Mouse (Mus musculus) ES-Bruce4 (cell line): ENCODE results near the gene Ttc21b. TPM values are rescaled to one million over a fixed set of nuclear protein-coding genes. Genes with fewer than 3 reads are reported as not detected.

ENCODE experiments used
- H3K27ac ChIP-seq: 2 replicates; pipeline ENCODE4 v1.5.1; 2012; ENCODE audit warnings: low read length, inconsistent platforms; ENCODE audit not compliant: insufficient read depth
- H3K27me3 ChIP-seq: 2 replicates; pipeline ENCODE4 v1.6.1; 2012; ENCODE audit warnings: mild to moderate bottlenecking, low read length, inconsistent platforms; ENCODE audit not compliant: control insufficient read depth, poor library complexity, insufficient read depth, severe bottlenecking
- H3K36me3 ChIP-seq: 2 replicates; pipeline ENCODE4 v1.6.1; 2012; ENCODE audit warnings: inconsistent platforms, mild to moderate bottlenecking, low read length, moderate library complexity; ENCODE audit not compliant: control insufficient read depth, poor library complexity, insufficient read depth, severe bottlenecking
- H3K4me1 ChIP-seq: one replicate; pipeline ENCODE4 v1.8.1; 2011; ENCODE audit warnings: low read length; ENCODE audit not compliant: control insufficient read depth, insufficient read depth
- H3K4me3 ChIP-seq: 2 replicates; pipeline ENCODE4 v1.5.1; 2011; ENCODE audit warnings: low read depth, mild to moderate bottlenecking, low read length
- H3K9ac ChIP-seq: 2 replicates; pipeline ENCODE4 v1.6.1; 2012; ENCODE audit warnings: low read depth, mild to moderate bottlenecking, inconsistent platforms; ENCODE audit not compliant: poor library complexity, severe bottlenecking
- H3K9me3 ChIP-seq: replicated peaks from 2 replicates; pipeline ENCODE4 v1.6.1; 2012; ENCODE audit warnings: mild to moderate bottlenecking, low read length, inconsistent platforms; ENCODE audit not compliant: control insufficient read depth, poor library complexity, insufficient read depth, severe bottlenecking
- CTCF ChIP-seq: IDR thresholded peaks from one replicate; pipeline ENCODE4 v1.8.1; 2011; ENCODE audit warnings: low read depth, low read length
- EP300 ChIP-seq: IDR thresholded peaks from 2 replicates; pipeline ENCODE4 v1.6.1; 2011; ENCODE audit warnings: low read depth, low read length; ENCODE audit not compliant: insufficient read depth
- POLR2A ChIP-seq: IDR thresholded peaks from one replicate; pipeline ENCODE4 v1.8.1; 2011; ENCODE audit warnings: low read length; ENCODE audit not compliant: insufficient read depth
- polyA plus RNA-seq: library from polyadenylated mRNA; stranded (reverse); fragments of >200 nt; gene quantifications from 2 replicates; pipeline ENCODE4 v1.2.4, GENCODE M21; 2011; ENCODE audit warnings: low read depth; ENCODE audit not compliant: missing spikeins, insufficient read depth, insufficient read length

The Ttc21b gene
- polyA plus RNA-seq, 1 experiment = 22.4 TPM

DNA sequence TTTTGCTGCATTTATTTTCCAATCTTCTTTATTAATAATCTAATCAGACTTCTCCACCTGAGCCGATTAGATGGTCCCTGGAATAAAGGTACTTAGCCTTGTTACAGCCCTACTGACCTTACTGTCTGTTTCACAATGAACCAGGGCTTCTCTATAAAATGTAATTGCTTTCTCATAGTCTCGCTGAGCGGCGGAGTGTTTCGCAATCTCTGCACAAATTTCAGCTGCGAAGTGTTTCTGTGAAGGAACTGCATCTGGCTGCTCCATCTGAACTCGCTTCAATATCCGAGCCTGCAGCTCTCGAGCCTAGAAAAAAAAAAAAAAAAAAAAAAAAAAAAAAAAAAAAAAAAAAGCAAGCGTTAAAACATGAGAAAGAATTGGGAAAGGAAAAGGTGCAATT lies 46.5 kb downstream of the Ttc21b start:
- H3K9me3 ChIP-seq = no peaks in the 10 kb centered on the region
- H3K36me3 ChIP-seq = no peaks in the 10 kb centered on the region
- TF ChIP-seq POLR2A (no peak), CTCF (no peak), EP300 (no peak)
- H3K27ac ChIP-seq = no peak overlapping the region
- no peaks in the 10 kb centered on the region for H3K4me1 ChIP-seq
- H3K9ac ChIP-seq = no peak overlapping the region
- no peak overlapping the region for H3K4me3 ChIP-seq
- no peaks in the 10 kb centered on the region for H3K27me3 ChIP-seq

DNA sequence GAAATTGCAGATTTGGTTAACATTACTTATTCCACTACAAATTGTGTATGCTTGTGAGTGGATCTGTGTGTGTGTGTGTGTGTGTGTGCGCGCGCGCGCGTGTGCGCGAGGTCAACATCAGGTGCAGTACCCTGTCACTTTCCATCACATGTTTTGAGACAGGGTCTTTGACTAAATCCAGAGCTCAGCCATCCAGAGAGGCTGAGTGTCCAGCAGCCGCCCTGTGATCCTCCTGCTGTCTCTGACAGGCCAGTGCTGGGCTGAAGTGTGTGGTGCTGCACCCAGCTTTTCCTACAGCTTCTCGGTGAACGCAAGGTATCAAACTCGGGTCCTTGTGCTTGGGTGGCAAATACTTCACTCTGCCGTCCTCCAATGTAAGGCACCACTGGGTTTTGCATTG lies 47.1 kb downstream of the Ttc21b start:
- Histone ChIP-seq H3K9ac (no peak overlapping the region), H3K36me3 (no peaks in the 10 kb centered on the region), H3K27ac (no peak overlapping the region), H3K9me3 (no peaks in the 10 kb centered on the region), H3K27me3 (no peaks in the 10 kb centered on the region), H3K4me1 (no peaks in the 10 kb centered on the region), H3K4me3 (no peak overlapping the region)
- TF ChIP-seq POLR2A = no peak
- no peak for TF ChIP-seq CTCF
- TF ChIP-seq EP300 = no peak

DNA sequence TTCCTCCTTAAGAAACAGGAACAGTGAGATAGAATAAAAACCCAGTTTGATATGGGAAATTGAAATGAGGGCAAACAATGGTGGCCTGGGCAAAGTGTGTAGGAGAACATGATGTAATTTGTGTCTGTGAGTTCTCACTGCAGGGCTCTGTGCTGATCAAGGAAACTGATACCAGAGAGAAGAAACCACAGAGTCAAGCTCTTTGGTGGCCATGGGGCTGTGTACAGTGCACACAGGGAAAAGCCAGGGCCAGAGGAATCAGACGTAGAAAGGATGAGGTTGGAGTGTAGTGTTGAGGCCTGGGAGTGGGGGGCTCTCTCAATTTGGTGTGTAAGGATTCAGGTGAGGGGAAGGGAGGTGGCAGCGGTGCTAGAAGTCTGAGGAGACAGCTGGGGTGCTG lies 49.6 kb downstream of the Ttc21b start:
- TF ChIP-seq CTCF = no peak
- TF ChIP-seq EP300 = no peak
- TF ChIP-seq POLR2A = no peak
- no peaks in the 10 kb centered on the region for H3K9me3 ChIP-seq

DNA sequence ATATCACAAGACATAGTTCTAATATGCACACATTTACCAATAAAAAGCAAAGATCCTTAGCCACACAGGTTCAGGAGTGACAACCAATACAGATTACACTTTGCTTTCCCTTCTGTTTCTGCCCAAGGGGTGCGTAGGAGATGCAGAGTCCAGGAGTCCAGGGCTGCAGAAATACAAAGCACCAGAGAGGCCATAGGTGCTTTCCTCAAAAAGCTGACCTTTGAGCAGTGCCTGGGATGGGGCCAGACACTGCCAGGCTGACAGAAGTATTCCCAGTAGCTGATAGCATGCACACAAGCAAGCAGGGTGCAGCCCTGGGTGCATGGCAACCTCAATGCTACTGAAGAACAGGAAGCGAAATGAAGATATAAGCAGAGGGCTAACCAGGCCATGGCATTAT lies 52.2 kb downstream of the Ttc21b start:
- H3K4me1 ChIP-seq = no peaks in the 10 kb centered on the region
- H3K27ac ChIP-seq = no peak overlapping the region
- H3K27me3 ChIP-seq = no peaks in the 10 kb centered on the region
- TF ChIP-seq POLR2A = no peak
- no peak for TF ChIP-seq CTCF
- no peak for TF ChIP-seq EP300
- H3K9me3 ChIP-seq = no peaks in the 10 kb centered on the region
- no peaks in the 10 kb centered on the region for H3K36me3 ChIP-seq
- H3K9ac ChIP-seq = no peak overlapping the region
- H3K4me3 ChIP-seq = no peak overlapping the region

More for the DNA sequence above, 49.6 kb downstream of the Ttc21b start:
- Histone ChIP-seq H3K9ac (no peak overlapping the region), H3K4me3 (no peak overlapping the region), H3K27me3 (no peaks in the 10 kb centered on the region), H3K27ac (no peak overlapping the region), H3K36me3 (no peaks in the 10 kb centered on the region), H3K4me1 (no peaks in the 10 kb centered on the region)

DNA sequence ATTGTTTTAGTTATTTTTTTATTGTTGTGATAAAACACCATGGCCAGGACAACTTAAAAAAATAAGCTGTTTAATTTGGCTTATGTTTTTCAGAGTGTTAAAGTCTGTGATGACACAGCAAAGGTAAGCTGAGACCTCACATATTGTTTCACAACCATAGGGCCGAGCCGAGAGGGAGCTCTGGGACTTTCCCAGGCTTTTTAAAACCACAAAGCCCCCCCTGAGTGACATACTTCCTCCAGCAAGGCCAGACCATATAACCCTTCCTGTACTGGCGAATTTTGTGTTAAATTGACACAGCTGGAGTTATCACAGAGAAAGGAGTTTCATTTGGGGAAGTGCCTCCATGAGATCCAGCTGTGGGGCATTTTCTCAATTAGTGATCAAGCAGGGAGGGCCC lies 56.2 kb downstream of the Ttc21b start:
- Histone ChIP-seq H3K4me3 (no peak overlapping the region), H3K4me1 (no peaks in the 10 kb centered on the region), H3K27me3 (no peaks in the 10 kb centered on the region), H3K27ac (no peak overlapping the region), H3K36me3 (no peaks in the 10 kb centered on the region), H3K9ac (no peak overlapping the region), H3K9me3 (no peaks in the 10 kb centered on the region)
- TF ChIP-seq POLR2A = no peak
- TF ChIP-seq EP300 = no peak
- TF ChIP-seq CTCF = no peak

DNA sequence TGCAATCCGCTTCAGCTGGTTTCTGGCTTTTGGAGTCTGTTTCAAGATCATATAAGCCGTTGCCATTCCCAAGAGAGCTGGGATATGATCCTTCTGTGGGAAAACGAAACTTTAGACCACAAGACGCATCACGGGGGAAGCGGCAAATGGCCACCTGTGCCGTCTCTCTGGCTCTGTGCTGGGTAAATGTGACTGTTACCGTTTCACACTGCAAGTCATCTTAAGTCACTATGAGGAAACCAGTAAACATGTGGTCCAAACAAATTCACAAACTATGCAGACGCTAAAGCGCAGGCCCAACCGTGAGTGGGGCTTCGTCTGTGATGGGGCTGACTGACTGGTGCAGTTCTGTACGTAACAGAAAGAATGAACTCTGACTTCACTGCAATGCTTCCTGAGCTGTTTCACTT lies 64.7 kb downstream of the Ttc21b start:
- no peaks in the 10 kb centered on the region for H3K27me3 ChIP-seq
- TF ChIP-seq EP300 (no peak), CTCF (no peak), POLR2A (no peak)
- H3K36me3 ChIP-seq = no peaks in the 10 kb centered on the region

More for the DNA sequence above, 64.7 kb downstream of the Ttc21b start:
- no peak overlapping the region for H3K4me3 ChIP-seq
- H3K27ac ChIP-seq = no peak overlapping the region
- H3K9ac ChIP-seq = no peak overlapping the region
- H3K9me3 ChIP-seq = no peaks in the 10 kb centered on the region
- no peaks in the 10 kb centered on the region for H3K4me1 ChIP-seq
